Mouse (Mus musculus): ENCODE data around the gene Mdc1. TPM values are rescaled to one million over a fixed set of nuclear protein-coding genes. Genes with fewer than 3 reads are reported as not detected.
"Not testable (repeated sequence)": the region's sequence is repeated elsewhere in the genome, so short reads cannot be mapped to it uniquely, and the experiment has no call there.

The Mdc1 gene
- polyA plus RNA-seq, 1 experiment from 2014 or later = 18.3 TPM

DNA sequence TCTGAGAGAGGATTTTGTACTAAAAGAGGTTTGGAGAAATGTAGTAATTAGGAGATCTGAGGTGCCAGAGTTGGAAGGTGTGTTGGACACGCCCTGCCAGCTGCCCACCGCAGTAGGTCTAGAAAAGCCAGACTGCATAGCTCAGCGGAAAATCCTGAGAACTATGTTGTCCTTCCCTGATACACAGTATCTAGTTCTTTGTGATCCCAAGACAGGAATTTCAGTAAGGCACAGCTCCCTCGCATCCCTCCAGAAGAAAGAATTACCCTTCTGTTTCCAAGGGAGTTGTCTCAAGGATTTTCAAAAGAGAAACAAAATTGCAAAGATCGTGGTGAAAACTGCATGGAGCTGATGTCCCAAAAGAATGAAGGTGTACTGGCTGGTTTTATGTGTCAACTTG, 2.7 kb upstream of the Mdc1 start:
- peaks cover 35% of the 10 kb centered on the region for H3K36me3 ChIP-seq
- WGBS = 3% methylated on average over 5 of the region's 5 CpGs

DNA sequence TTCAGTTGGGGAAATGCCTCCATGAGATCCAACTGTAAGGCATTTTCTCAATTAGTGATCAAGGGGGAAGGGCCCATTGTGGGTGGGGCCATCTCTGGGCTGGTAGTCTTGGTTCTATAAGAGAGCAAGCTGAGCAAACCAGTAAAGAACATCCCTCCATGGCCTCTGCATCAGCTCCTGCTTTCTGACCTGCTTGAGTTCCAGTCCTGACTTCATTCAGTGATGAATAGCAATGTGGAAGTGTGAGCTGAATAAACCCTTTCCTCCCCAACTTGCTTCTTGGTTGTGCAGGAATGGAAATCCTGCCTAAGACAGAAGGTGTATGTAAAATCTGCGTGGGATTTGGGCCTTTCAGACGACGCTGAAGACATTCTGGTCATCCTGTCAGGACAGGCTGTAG, 2.3 kb upstream of the Mdc1 start:
- Histone ChIP-seq H3K4me1 (replicated peaks) (peaks cover 54% of the 10 kb centered on the region), H3K4me3 (peak overlapping the region; percentile 90), H3K36me3 (peaks cover 31% of the 10 kb centered on the region), H3K27ac (peak overlapping the region; percentile 99)
- 59% methylated on average over 3 of the region's 3 CpGs for WGBS
- not testable (repeated sequence) for DNase-seq (ENCODE audit: low spot score); H3K27me3 ChIP-seq (ENCODE audit: insufficient read depth, poor library complexity, severe bottlenecking); H3K9me3 ChIP-seq

More for the DNA sequence above, 2.7 kb upstream of the Mdc1 start:
- Histone ChIP-seq H3K9me3 (no peaks in the 10 kb centered on the region), H3K4me3 (peak overlapping the region; percentile 90), H3K27me3 (ENCODE audit: insufficient read depth, poor library complexity, severe bottlenecking) (no peaks in the 10 kb centered on the region), H3K4me1 (replicated peaks) (peaks cover 56% of the 10 kb centered on the region), H3K27ac (peak overlapping the region; percentile 99)
- DNase-seq (ENCODE audit: low spot score) = peak; percentile 55

- H3K4me1 ChIP-seq (replicated peaks) = peaks cover 40% of the 10 kb centered on the region
- peaks cover 31% of the 10 kb centered on the region for H3K36me3 ChIP-seq
- H3K4me3 ChIP-seq = peak overlapping the region; percentile 60
- H3K27me3 ChIP-seq (ENCODE audit: insufficient read depth, poor library complexity, severe bottlenecking) = no peaks in the 10 kb centered on the region
- WGBS = 57% methylated on average over 14 of the region's 14 CpGs
- H3K27ac ChIP-seq = peak overlapping the region; percentile 88
- H3K9me3 ChIP-seq = no peaks in the 10 kb centered on the region
- DNase-seq (ENCODE audit: low spot score) = no peak
Observed at GRCm38 (mm10) chr17:35840561-35840960, 754 bp upstream of the Mdc1 start.

DNA sequence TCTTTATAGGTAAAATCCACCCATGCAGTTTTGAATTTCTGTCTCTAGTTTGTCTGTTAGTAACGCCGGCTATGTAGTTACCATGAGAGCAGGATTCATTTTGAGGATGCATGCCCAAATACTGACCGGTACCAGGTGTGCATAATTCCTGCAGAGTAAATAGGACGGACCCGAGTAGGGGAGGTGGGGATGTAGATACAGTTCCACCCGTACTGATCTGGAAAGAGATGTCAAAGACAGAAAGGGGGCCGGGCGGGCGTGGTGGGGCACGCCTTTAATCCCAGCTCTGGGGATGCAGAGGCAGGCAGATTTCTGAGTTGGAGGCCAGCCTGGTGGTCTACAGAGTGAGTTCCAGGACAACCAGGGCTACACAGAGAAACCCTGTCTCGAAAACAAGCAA, 691 bp downstream of the Mdc1 start:
- Histone ChIP-seq H3K4me1 (replicated peaks) (peaks cover 30% of the 10 kb centered on the region), H3K36me3 (peaks cover 31% of the 10 kb centered on the region)
- no peak for DNase-seq (ENCODE audit: low spot score)

DNA sequence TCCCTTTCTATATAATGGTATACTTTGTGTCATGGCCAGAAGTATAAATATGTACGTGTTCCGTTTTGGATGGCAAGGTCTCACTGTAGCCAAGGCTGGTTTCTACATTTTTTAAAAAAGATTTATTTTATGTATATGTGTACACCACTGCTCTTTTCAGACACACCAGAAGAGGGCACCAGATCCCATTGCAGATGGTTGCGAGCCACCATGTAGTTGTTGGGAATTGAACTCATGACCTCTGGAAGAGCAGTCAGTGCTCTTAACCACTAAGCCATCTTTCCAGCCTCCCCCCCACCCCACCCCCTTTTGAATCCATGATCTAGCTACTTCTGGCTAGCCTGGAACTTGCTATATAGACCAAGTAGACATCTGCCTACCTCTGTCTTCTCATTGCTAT, 2.2 kb downstream of the Mdc1 start:
- Histone ChIP-seq H3K27me3 (ENCODE audit: insufficient read depth, poor library complexity, severe bottlenecking) (no peaks in the 10 kb centered on the region), H3K4me1 (replicated peaks) (peaks cover 32% of the 10 kb centered on the region), H3K36me3 (peaks cover 46% of the 10 kb centered on the region), H3K27ac (no peak overlapping the region), H3K4me3 (no peak overlapping the region), H3K9me3 (no peaks in the 10 kb centered on the region)
- 96% methylated on average over 3 of the region's 3 CpGs for WGBS
- no peak for DNase-seq (ENCODE audit: low spot score)

More for the DNA sequence above, 691 bp downstream of the Mdc1 start:
- H3K27ac ChIP-seq = peak overlapping the region; percentile 88
- H3K27me3 ChIP-seq (ENCODE audit: insufficient read depth, poor library complexity, severe bottlenecking) = no peaks in the 10 kb centered on the region
- no peaks in the 10 kb centered on the region for H3K9me3 ChIP-seq
- H3K4me3 ChIP-seq = peak overlapping the region; percentile 60
- WGBS = 19% methylated on average over 11 of the region's 11 CpGs

DNA sequence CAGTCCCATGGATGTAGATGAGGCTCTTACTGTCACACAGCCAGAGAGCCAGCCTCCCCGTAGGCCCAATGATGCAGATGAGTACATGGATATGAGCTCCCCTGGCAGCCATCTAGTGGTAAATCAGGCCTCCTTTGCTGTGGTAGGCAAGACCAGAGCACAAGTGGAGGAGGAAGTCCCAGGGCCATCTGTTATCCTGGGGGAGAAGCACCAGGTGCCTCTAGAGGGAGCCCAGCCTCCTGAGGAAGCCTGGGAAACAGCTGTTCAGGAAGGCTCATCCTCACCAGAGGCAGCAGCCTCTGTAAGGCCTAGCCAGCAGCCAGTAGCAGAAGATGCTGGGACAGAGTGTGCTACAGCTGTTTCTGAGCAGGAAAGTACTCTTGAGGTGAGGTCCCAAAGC, 6.8 kb downstream of the Mdc1 start:
- 80% methylated on average over 1 of the region's 1 CpGs for WGBS
- H3K27ac ChIP-seq = no peak overlapping the region
- peaks cover 90% of the 10 kb centered on the region for H3K36me3 ChIP-seq
- no peak overlapping the region for H3K4me3 ChIP-seq
- no peaks in the 10 kb centered on the region for H3K27me3 ChIP-seq (ENCODE audit: insufficient read depth, poor library complexity, severe bottlenecking)
- no peaks in the 10 kb centered on the region for H3K9me3 ChIP-seq
- DNase-seq (ENCODE audit: low spot score) = no peak
- peaks cover 4% of the 10 kb centered on the region for H3K4me1 ChIP-seq (replicated peaks)

GRCm38 (mm10) chr17:35850974-35851373, 9.7 kb downstream of the Mdc1 start:
- H3K9me3 ChIP-seq = no peaks in the 10 kb centered on the region
- H3K27ac ChIP-seq = no peak overlapping the region
- no peak overlapping the region for H3K4me3 ChIP-seq
- 0 out of 2 replicates have a peak, but pooled peaks cover 3% of the 10 kb centered on the region for H3K4me1 ChIP-seq (replicated peaks)
- DNase-seq (ENCODE audit: low spot score) = no peak
- WGBS = 94% methylated on average over 3 of the region's 3 CpGs
- peaks cover 95% of the 10 kb centered on the region for H3K36me3 ChIP-seq
- H3K27me3 ChIP-seq (ENCODE audit: insufficient read depth, poor library complexity, severe bottlenecking) = no peaks in the 10 kb centered on the region

DNA sequence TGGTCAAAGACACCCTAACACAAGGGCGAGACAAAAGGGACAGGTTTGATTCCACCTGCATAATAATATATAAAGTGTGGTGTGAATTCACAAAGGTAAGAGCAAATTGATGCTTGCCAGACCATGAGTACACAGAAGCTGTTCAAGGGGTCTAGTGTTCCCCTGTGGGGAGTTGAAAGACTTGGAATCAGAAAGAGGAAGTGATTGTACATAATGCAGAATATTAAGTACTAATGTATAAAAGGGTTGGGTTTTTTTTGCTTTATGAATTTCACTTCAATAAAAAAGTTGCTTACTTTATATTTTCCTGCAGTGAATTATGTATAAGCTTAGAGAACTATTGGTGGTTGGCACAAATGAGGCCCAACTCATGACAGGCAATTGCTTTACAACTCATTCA, 18.1 kb downstream of the Mdc1 start:
- 0 out of 2 replicates have a peak, but pooled peaks cover 4% of the 10 kb centered on the region for H3K27me3 ChIP-seq (ENCODE audit: insufficient read depth, poor library complexity, severe bottlenecking)
- peaks cover 38% of the 10 kb centered on the region for H3K4me1 ChIP-seq (replicated peaks)
- 89% methylated on average over 1 of the region's 1 CpGs for WGBS
- no peak for DNase-seq (ENCODE audit: low spot score)
- no peaks in the 10 kb centered on the region for H3K9me3 ChIP-seq
- H3K4me3 ChIP-seq = no peak overlapping the region
- peaks cover 58% of the 10 kb centered on the region for H3K36me3 ChIP-seq
- no peak overlapping the region for H3K27ac ChIP-seq

GRCm38 (mm10) chr17:35859835-35860234, 18.5 kb downstream of the Mdc1 start:
- 71% methylated on average over 2 of the region's 2 CpGs for WGBS
- no peaks in the 10 kb centered on the region for H3K9me3 ChIP-seq
- no peak for DNase-seq (ENCODE audit: low spot score)
- H3K36me3 ChIP-seq = peaks cover 58% of the 10 kb centered on the region
- peaks cover 43% of the 10 kb centered on the region for H3K4me1 ChIP-seq (replicated peaks)
- 0 out of 2 replicates have a peak, but pooled peaks cover 4% of the 10 kb centered on the region for H3K27me3 ChIP-seq (ENCODE audit: insufficient read depth, poor library complexity, severe bottlenecking)
- H3K27ac ChIP-seq = no peak overlapping the region
- peak overlapping the region; percentile 1; the same call in 1 of the 2 replicates for H3K4me3 ChIP-seq

DNA sequence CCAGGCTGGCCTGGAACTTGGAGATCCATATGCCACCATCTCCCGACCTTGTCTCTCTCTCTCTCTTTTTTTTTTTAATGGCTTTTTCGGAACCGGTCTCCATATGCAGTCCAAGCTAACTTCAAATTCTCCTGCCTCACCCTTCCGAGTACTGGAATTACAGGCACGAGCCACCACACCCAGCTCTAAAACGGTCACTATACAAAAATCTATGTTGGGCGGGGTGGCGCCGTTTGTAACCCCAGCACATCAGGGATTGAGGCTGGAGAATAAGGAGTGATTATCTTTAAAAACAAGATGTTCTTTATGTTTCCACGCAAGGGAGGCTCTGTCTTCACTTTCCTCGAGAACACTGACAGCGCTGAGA, 19.5 kb downstream of the Mdc1 start:
- H3K27ac ChIP-seq = peak overlapping the region; percentile 98
- 0 out of 2 replicates have a peak, but pooled peaks cover 4% of the 10 kb centered on the region for H3K27me3 ChIP-seq (ENCODE audit: insufficient read depth, poor library complexity, severe bottlenecking)
- WGBS = 5% methylated on average over 12 of the region's 12 CpGs
- peaks cover 53% of the 10 kb centered on the region for H3K4me1 ChIP-seq (replicated peaks)
- DNase-seq (ENCODE audit: low spot score) = no peak
- H3K9me3 ChIP-seq = no peaks in the 10 kb centered on the region
- peak overlapping the region; percentile 82 for H3K4me3 ChIP-seq
- peaks cover 54% of the 10 kb centered on the region for H3K36me3 ChIP-seq

DNA sequence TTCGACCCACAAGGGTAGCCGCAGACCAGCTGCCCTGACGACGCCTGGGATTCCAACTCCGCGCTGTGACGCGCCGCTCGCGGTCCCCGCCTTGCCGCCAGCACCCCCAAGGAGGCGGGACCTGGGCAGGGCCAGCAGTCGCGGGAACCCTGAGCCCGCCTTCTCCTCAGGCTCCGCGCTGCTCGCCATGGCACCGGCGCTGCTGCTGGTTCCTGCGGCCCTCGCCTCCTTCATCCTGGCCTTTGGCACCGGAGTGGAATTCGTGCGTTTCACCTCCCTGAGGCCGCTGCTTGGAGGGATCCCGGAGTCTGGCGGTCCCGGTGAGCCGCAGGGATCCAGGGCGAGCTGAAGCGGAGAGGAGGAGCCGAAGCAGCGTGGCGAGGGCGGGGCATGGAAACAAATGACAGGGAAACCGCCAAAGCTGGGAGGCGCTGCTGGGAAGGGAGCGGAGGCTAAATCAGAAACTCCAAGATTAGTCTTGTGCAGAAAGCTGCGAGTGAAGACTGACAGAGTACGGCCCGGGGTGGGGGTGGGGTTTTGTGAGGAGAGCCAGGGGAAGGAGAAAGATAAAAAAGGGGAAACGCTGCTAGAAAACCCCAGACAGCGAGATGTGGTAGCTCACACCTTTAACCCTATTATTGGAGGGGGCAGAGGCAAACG, 20.0 kb downstream of the Mdc1 start, which contains the start of gene Nrm:
Nrm (plus strand) TSS at position 121 of the 660 bp plus-strand sequence.
- 0 out of 2 replicates have a peak, but pooled peaks cover 4% of the 10 kb centered on the region for H3K27me3 ChIP-seq (ENCODE audit: insufficient read depth, poor library complexity, severe bottlenecking)
- peak within 1 kb of the TSS; percentile 82 for H3K4me3 ChIP-seq
- H3K27ac ChIP-seq = peak within 1 kb of the TSS; percentile 98
- no peaks in the 10 kb centered on the region for H3K9me3 ChIP-seq
- peaks cover 50% of the 10 kb centered on the region for H3K36me3 ChIP-seq
- under 1% methylated on average over 47 of the region's 47 CpGs for WGBS
- peak; percentile 93 for DNase-seq (ENCODE audit: low spot score)
- H3K4me1 ChIP-seq (replicated peaks) = peaks cover 58% of the 10 kb centered on the region

DNA sequence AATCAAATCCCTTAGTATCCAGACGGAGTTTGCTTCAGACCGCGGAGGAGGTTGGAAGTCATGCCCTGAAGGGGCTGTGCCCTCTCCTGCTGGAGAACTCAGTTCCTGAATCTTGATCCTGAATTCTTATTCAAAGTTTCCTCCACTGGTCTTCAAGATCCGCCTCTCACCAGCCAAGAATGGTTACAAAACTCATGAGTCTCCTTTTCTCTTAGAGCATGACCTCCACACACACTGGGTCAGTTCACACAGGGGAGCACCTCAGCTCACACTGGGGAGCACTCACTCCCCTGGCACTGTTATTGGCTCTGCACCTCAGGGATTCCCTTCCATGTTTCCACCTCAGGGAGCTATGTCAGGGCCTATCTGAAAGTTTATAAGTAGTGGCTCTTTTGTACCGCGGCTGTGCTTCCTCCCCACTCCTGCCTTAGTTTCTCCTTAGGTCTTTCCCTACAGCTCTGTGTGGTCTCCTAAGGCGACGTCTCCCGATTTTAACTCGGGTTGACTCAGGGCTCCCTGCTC, 23.6 kb downstream of the Mdc1 start:
- Histone ChIP-seq H3K27me3 (ENCODE audit: insufficient read depth, poor library complexity, severe bottlenecking) (0 out of 2 replicates have a peak, but pooled peaks cover 4% of the 10 kb centered on the region), H3K27ac (peak overlapping the region; percentile 99), H3K9me3 (no peaks in the 10 kb centered on the region), H3K4me1 (replicated peaks) (peaks cover 92% of the 10 kb centered on the region), H3K36me3 (peaks cover 34% of the 10 kb centered on the region), H3K4me3 (peak overlapping the region; percentile 83)
- WGBS = 20% methylated on average over 10 of the region's 10 CpGs
- DNase-seq (ENCODE audit: low spot score) = peak; percentile 21
